Mouse (Mus musculus) lung, postnatal 0 days (tissue): ENCODE results near the gene Gm20388.

Source experiments
- CTCF ChIP-seq: IDR thresholded peaks from 2 replicates; pipeline ENCODE4 v1.5.1; 2016; ENCODE audit warnings: antibody characterized with exemption, mild to moderate bottlenecking
- EP300 ChIP-seq: IDR thresholded peaks from 2 replicates; pipeline ENCODE4 v1.6.1; 2016; ENCODE audit warnings: antibody characterized with exemption, mild to moderate bottlenecking, control low read depth

GRCm38 (mm10) chr8:123826758-123827157 lies 3916.1 kb downstream of the Gm20388 start:
- TF ChIP-seq EP300: no peak
- no peak for TF ChIP-seq CTCF
